Mouse (Mus musculus) ES-E14 (cell line): ENCODE data around the gene Pisd.

Source experiments
- CHD2 ChIP-seq: IDR thresholded peaks from 2 replicates; pipeline ENCODE4 v1.6.1; 2014; ENCODE audit warnings: mild to moderate bottlenecking, low read depth, low read length, inconsistent platforms
- HCFC1 ChIP-seq: IDR thresholded peaks from 2 replicates; pipeline ENCODE4 v1.6.1; 2012; ENCODE audit warnings: low read length, inconsistent platforms, borderline replicate concordance; ENCODE audit not compliant: insufficient read depth
- MAFK ChIP-seq: IDR thresholded peaks from 2 replicates; pipeline ENCODE4 v1.6.1; 2014; ENCODE audit warnings: mild to moderate bottlenecking, low read depth, low read length, inconsistent platforms; ENCODE audit not compliant: insufficient read depth
- ZC3H11A ChIP-seq: IDR thresholded peaks from 2 replicates; pipeline ENCODE4 v1.6.1; 2012; ENCODE audit warnings: low read depth, mild to moderate bottlenecking, inconsistent platforms, low read length, borderline replicate concordance
- ZNF384 ChIP-seq: IDR thresholded peaks from 2 replicates; pipeline ENCODE4 v1.6.1; 2012; ENCODE audit warnings: low read depth, low read length, inconsistent platforms

DNA sequence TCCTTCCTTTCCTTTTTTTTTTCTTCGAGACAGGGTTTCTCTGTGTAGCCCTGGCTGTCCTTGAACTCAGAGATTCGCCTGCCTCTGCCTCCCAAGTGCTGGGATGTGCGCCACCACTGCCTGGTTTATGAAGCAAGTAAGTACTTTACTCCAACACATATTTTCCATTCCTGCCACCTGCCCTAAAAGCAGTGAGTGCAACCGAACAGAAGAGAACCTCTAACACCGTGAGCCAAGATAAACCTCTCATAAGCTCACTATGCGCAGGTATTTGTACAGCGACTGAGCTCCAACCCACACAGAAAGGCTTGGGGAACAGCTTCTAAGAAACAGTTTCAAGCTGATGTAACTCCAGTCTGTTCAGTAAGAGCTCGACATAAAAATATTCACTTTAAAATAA, 29.3 kb downstream of the Pisd start:
- TF ChIP-seq HCFC1 (no peak), ZC3H11A (no peak), MAFK (no peak), CHD2 (no peak), ZNF384 (no peak)
